Mouse (Mus musculus) T-helper 1 cell (primary cell): ENCODE measurements around the gene Ifi209.
"Not testable (repeated sequence)": the region's sequence is repeated elsewhere in the genome, so short reads cannot be mapped to it uniquely, and the experiment has no call there.

Experiments used
- in situ Hi-C: fragments of 300-600 bp; cut with MboI, MseI; formaldehyde crosslinking; loops from one replicate; pipeline ENCODE4 v1.15.1; 2025; ENCODE audit warnings: high pct_unique_total_duplicates

The Ifi209 gene

GRCm38 (mm10) chr1:173630622-173631021, at the start of gene Ifi209:
TSS of gene Ifi209 (plus strand) at chr1:173630917.
- in situ Hi-C loops = not testable (repeated sequence)

- in situ Hi-C loops = not testable (repeated sequence)
Measured at GRCm38 (mm10) chr1:173589698-173590097, 41.0 kb upstream of the Ifi209 start.

GRCm38 (mm10) chr1:173598838-173599494, 31.8 kb upstream of the Ifi209 start, which contains the start of gene Ifi213:
TSS of gene Ifi213 (minus strand) at chr1:173599274.
- in situ Hi-C loops = not testable (repeated sequence)

GRCm38 (mm10) chr1:173610291-173610690, 20.4 kb upstream of the Ifi209 start:
- in situ Hi-C loops = not testable (repeated sequence)

GRCm38 (mm10) chr1:173622216-173622615, 8.5 kb upstream of the Ifi209 start:
- in situ Hi-C loops = not testable (repeated sequence)

GRCm38 (mm10) chr1:173624052-173624451, 6.7 kb upstream of the Ifi209 start:
- in situ Hi-C loops = no loop called here

- in situ Hi-C loops = no loop called here
Measured at GRCm38 (mm10) chr1:173626686-173627085, 4.0 kb upstream of the Ifi209 start.

- in situ Hi-C loops = no loop called here
Measured at GRCm38 (mm10) chr1:173633969-173634645, 3.4 kb downstream of the Ifi209 start.

GRCm38 (mm10) chr1:173645393-173645792, 14.7 kb downstream of the Ifi209 start:
- in situ Hi-C loops = no loop called here

GRCm38 (mm10) chr1:173657973-173658372, 27.3 kb downstream of the Ifi209 start:
- in situ Hi-C loops = no loop called here

- in situ Hi-C loops = not testable (repeated sequence)
Measured at GRCm38 (mm10) chr1:173673458-173674097, 42.9 kb downstream of the Ifi209 start, which contains the start of gene Ifi208. TSS of gene Ifi208 (plus strand) at chr1:173673675.

GRCm38 (mm10) chr1:173678605-173679004, 47.9 kb downstream of the Ifi209 start:
- in situ Hi-C loops = not testable (repeated sequence)

- in situ Hi-C loops = no loop called here
Measured at GRCm38 (mm10) chr1:173694270-173694669, 63.6 kb downstream of the Ifi209 start.
